Mouse (Mus musculus): ENCODE data around the gene Stt3b. TPM values are rescaled to one million over a fixed set of nuclear protein-coding genes. Genes with fewer than 3 reads are reported as not detected.

The Stt3b gene
- polyA plus RNA-seq, 2 experiments, result 24.6 to 64.4 TPM

GRCm38 (mm10) chr9:115306202-115306601 lies 4.0 kb downstream of the Stt3b start:
- DNase-seq (ENCODE audit: low read depth in 3 of 3, low spot score in 3 of 3) (no peak), ATAC-seq (ENCODE audit: insufficient read depth) (no peak)
- no peaks in the 10 kb centered on the region for H3K27me3 ChIP-seq (ENCODE audit: control insufficient read depth, insufficient read depth, low read length)
- H3K36me3 ChIP-seq (replicated peaks; ENCODE audit: control insufficient read depth, insufficient read depth, low read depth), result no peaks in the 10 kb centered on the region; the same call in 1 of the 2 replicates
- peak overlapping the region; percentile 43 for H3K9ac ChIP-seq (replicated peaks)
- H3K4me2 ChIP-seq (ENCODE audit: low read depth), result peak overlapping the region; percentile 91
- peaks cover 34 to 38% of the 10 kb centered on the region in 2 experiments for H3K4me1 ChIP-seq (replicated peaks; ENCODE audit: control insufficient read depth in 2 of 2, insufficient read depth in 2 of 2, low read length in 1 of 2)
- H3K4me3 ChIP-seq (ENCODE audit: insufficient read depth in 1 of 2, low read depth in 2 of 2, low read length in 2 of 2), result peak overlapping the region; percentile 25 to 86; a peak in 3 of 4 replicates
- no peaks in the 10 kb centered on the region for H3K9me3 ChIP-seq (ENCODE audit: control insufficient read depth, low read length)
- WGBS (ENCODE audit: insufficient replicate concordance), result 24% methylated on average over 6 of the region's 6 CpGs
- H3K27ac ChIP-seq, result no peak overlapping the region; the same call in 1 of the 2 replicates
- TF ChIP-seq EP300 (IDR thresholded peaks at IDR 0.05; ENCODE audit: low read depth), result no peak
- TF ChIP-seq CTCF (IDR thresholded peaks at IDR 0.05; ENCODE audit: low read depth), result no peak

GRCm38 (mm10) chr9:115304149-115304548 lies 6.1 kb downstream of the Stt3b start:
- Histone ChIP-seq H3K27me3 (ENCODE audit: control insufficient read depth, insufficient read depth, low read length) (no peaks in the 10 kb centered on the region), H3K9ac (replicated peaks) (no peak overlapping the region), H3K36me3 (replicated peaks; ENCODE audit: control insufficient read depth, insufficient read depth, low read depth) (no peaks in the 10 kb centered on the region; the same call in 1 of the 2 replicates), H3K4me2 (ENCODE audit: low read depth) (no peak overlapping the region), H3K4me1 (replicated peaks; ENCODE audit: control insufficient read depth in 2 of 2, insufficient read depth in 2 of 2, low read length in 1 of 2) (peaks cover 40 to 43% of the 10 kb centered on the region in 2 experiments), H3K9me3 (ENCODE audit: control insufficient read depth, low read length) (no peaks in the 10 kb centered on the region), H3K27ac (no peak overlapping the region), H3K4me3 (ENCODE audit: insufficient read depth in 1 of 2, low read depth in 2 of 2, low read length in 2 of 2) (no peak overlapping the region)
- no peak for TF ChIP-seq EP300 (IDR thresholded peaks at IDR 0.05; ENCODE audit: low read depth)
- no peak for TF ChIP-seq CTCF (IDR thresholded peaks at IDR 0.05; ENCODE audit: low read depth)
- WGBS (ENCODE audit: insufficient replicate concordance), result 69% methylated on average over 4 of the region's 4 CpGs
- DNase-seq (ENCODE audit: low read depth in 3 of 3, low spot score in 3 of 3) (no peak), ATAC-seq (ENCODE audit: insufficient read depth) (no peak)

GRCm38 (mm10) chr9:115301593-115301992 lies 8.6 kb downstream of the Stt3b start:
- no peaks in the 10 kb centered on the region for H3K9me3 ChIP-seq (ENCODE audit: control insufficient read depth, low read length)
- TF ChIP-seq CTCF (IDR thresholded peaks at IDR 0.05; ENCODE audit: low read depth), result no peak
- TF ChIP-seq EP300 (IDR thresholded peaks at IDR 0.05; ENCODE audit: low read depth), result no peak
- H3K27ac ChIP-seq, result no peak overlapping the region
- WGBS (ENCODE audit: insufficient replicate concordance), result 71% methylated on average over 7 of the region's 7 CpGs
- H3K4me2 ChIP-seq (ENCODE audit: low read depth), result peak overlapping the region; percentile 13; the same call in 1 of the 2 replicates
- ATAC-seq (ENCODE audit: insufficient read depth), result peak; percentile 10; the same call in 1 of the 2 replicates
- no peak for DNase-seq (ENCODE audit: low read depth in 3 of 3, low spot score in 3 of 3)
- H3K9ac ChIP-seq (replicated peaks), result no peak overlapping the region
- H3K27me3 ChIP-seq (ENCODE audit: control insufficient read depth, insufficient read depth, low read length), result no peaks in the 10 kb centered on the region
- peaks cover 34 to 38% of the 10 kb centered on the region in 2 experiments for H3K4me1 ChIP-seq (replicated peaks; ENCODE audit: control insufficient read depth in 2 of 2, insufficient read depth in 2 of 2, low read length in 1 of 2)
- H3K36me3 ChIP-seq (replicated peaks; ENCODE audit: control insufficient read depth, insufficient read depth, low read depth), result no peaks in the 10 kb centered on the region; the same call in 1 of the 2 replicates
- no peak overlapping the region for H3K4me3 ChIP-seq (ENCODE audit: insufficient read depth in 1 of 2, low read depth in 2 of 2, low read length in 2 of 2)

GRCm38 (mm10) chr9:115301002-115301579 lies 9.1 kb downstream of the Stt3b start:
- ATAC-seq (ENCODE audit: insufficient read depth), result peak; percentile 75
- WGBS (ENCODE audit: insufficient replicate concordance), result 22% methylated on average over 6 of the region's 6 CpGs
- Histone ChIP-seq H3K4me1 (replicated peaks; ENCODE audit: control insufficient read depth in 2 of 2, insufficient read depth in 2 of 2, low read length in 1 of 2) (peaks cover 30 to 33% of the 10 kb centered on the region in 2 experiments), H3K27me3 (ENCODE audit: control insufficient read depth, insufficient read depth, low read length) (no peaks in the 10 kb centered on the region), H3K27ac (no peak overlapping the region), H3K36me3 (replicated peaks; ENCODE audit: control insufficient read depth, insufficient read depth, low read depth) (no peaks in the 10 kb centered on the region; the same call in 1 of the 2 replicates), H3K4me3 (ENCODE audit: insufficient read depth in 1 of 2, low read depth in 2 of 2, low read length in 2 of 2) (no peak overlapping the region), H3K9ac (replicated peaks) (peak overlapping the region; percentile 20; the same call in 1 of the 2 replicates), H3K9me3 (ENCODE audit: control insufficient read depth, low read length) (no peaks in the 10 kb centered on the region), H3K4me2 (ENCODE audit: low read depth) (peak overlapping the region; percentile 13; the same call in 1 of the 2 replicates)
- no peak for TF ChIP-seq EP300 (IDR thresholded peaks at IDR 0.05; ENCODE audit: low read depth)
- no peak for TF ChIP-seq CTCF (IDR thresholded peaks at IDR 0.05; ENCODE audit: low read depth)
- DNase-seq (ENCODE audit: low read depth in 3 of 3, low spot score in 3 of 3), result no peak

GRCm38 (mm10) chr9:115296738-115297137 lies 13.5 kb downstream of the Stt3b start:
- Histone ChIP-seq H3K9ac (replicated peaks) (no peak overlapping the region), H3K4me3 (ENCODE audit: insufficient read depth in 1 of 2, low read depth in 2 of 2, low read length in 2 of 2) (no peak overlapping the region), H3K4me2 (ENCODE audit: low read depth) (no peak overlapping the region), H3K27ac (no peak overlapping the region), H3K27me3 (ENCODE audit: control insufficient read depth, insufficient read depth, low read length) (no peaks in the 10 kb centered on the region), H3K4me1 (replicated peaks; ENCODE audit: control insufficient read depth in 2 of 2, insufficient read depth in 2 of 2, low read length in 1 of 2) (peaks cover 13 to 15% of the 10 kb centered on the region in 2 experiments), H3K9me3 (ENCODE audit: control insufficient read depth, low read length) (no peaks in the 10 kb centered on the region), H3K36me3 (replicated peaks; ENCODE audit: control insufficient read depth, insufficient read depth, low read depth) (no peaks in the 10 kb centered on the region)
- ATAC-seq (ENCODE audit: insufficient read depth), result no peak
- WGBS (ENCODE audit: insufficient replicate concordance), result 77% methylated on average over 7 of the region's 7 CpGs
- TF ChIP-seq EP300 (IDR thresholded peaks at IDR 0.05; ENCODE audit: low read depth) (no peak), CTCF (IDR thresholded peaks at IDR 0.05; ENCODE audit: low read depth) (no peak)
- no peak for DNase-seq (ENCODE audit: low read depth in 3 of 3, low spot score in 3 of 3)
